Mouse (Mus musculus): ENCODE measurements at regions not wholly inside any gene's neighbourhood (a gene's known extent, or its start where the extent isn't known, plus 50 kb on each side); places are given as distances from the start of the nearest gene placed in this dataset.

DNA sequence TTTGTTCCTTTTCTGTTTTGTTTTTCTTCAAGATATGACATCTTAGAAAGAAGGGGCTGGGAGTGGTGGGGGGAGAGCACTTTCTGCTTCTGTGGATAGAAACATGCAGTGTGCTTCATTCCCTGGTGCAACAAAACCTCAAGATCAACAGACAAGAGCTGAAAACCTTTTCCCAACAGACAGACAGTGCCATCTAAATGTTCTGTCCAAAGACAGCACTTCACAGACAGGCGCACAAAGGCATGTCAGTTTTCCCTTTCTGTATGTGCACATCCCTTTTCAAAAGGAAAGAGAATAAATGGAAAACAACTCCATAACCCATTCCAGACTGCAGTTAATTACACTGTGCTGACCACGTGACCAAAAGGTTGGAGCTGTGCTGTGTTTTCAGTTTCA is 383.0 kb upstream of the Slc7a11 start:
- TF ChIP-seq CTCF (IDR thresholded peaks at IDR 0.05; ENCODE audit: low read depth, low read length) (no peak), POLR2A (IDR thresholded peaks at IDR 0.05; ENCODE audit: insufficient read depth, low read length) (no peak), EP300 (IDR thresholded peaks at IDR 0.05; ENCODE audit: insufficient read depth, low read depth, low read length) (no peak)
